Mouse (Mus musculus) liver, adult (tissue): ENCODE measurements around the gene Enoph1.

Source experiments
- GATA4 ChIP-seq: IDR thresholded peaks from 2 replicates; pipeline ENCODE4 v1.6.1; 2014; ENCODE audit warnings: mild to moderate bottlenecking, low read length; ENCODE audit not compliant: insufficient replicate concordance

The Enoph1 gene

DNA sequence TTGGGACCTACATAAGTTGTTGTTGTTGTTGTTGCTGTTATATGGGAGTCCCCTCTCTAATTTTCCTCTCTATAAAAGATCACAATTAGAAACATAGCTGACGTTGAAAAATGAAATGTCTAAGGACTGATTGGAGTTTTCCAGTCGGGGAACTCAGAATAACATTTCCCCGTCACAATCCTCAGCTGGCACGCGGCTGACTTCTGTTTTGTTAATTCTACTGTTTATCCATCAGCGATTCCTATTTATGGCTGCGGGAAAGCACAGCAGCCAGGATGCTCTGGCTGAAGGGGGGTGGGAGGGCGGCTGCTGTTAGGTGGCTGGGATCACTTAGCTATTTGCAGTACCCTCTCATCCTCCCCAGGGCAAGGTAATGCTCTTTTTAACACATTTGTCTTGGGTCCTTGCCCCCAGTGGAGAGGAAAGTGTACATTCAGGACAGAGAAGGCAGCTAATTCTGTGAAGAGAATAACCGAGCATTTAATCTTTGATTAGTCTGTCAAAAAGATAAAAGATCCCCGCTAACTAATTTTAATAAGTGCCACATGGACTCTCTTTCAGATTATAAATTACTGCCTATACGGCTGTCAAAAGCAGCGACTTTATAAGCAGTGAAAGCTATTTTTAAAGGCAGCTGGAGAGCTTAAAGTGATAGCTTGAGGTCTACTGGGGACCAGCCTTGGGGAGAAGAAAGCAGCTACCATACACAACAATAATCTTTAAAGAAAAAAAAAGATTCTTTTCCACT lies 50.9 kb downstream of the Enoph1 start:
- no peak for TF ChIP-seq GATA4

- no peak for TF ChIP-seq GATA4
These were observed 51.4 kb downstream of the Enoph1 start for GRCm38 (mm10) chr5:100091263-100091594.

- TF ChIP-seq GATA4 = no peak
These were observed 51.8 kb downstream of the Enoph1 start for GRCm38 (mm10) chr5:100091602-100092001.

DNA sequence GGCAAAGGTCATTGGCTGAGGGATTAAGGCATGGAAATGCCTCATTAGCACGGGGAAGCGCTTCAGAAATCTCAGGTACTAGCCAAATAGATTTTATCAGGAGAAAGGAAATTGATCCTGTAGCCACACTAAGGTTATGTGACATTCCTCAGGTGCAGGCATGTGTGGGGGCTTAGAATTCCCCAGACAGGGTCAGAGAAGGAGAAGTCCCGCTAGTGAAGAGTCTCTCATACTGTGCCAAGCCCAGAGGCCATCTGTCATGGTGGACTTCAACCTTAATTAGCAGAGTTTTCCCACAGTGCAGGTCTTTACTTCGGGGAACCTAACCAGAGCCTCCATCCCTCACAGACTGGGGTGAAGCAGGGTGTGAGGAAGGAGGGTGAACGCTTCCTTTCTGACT lies 57.2 kb downstream of the Enoph1 start:
- no peak for TF ChIP-seq GATA4

- no peak for TF ChIP-seq GATA4
These were observed 58.2 kb downstream of the Enoph1 start for GRCm38 (mm10) chr5:100097967-100098366.

DNA sequence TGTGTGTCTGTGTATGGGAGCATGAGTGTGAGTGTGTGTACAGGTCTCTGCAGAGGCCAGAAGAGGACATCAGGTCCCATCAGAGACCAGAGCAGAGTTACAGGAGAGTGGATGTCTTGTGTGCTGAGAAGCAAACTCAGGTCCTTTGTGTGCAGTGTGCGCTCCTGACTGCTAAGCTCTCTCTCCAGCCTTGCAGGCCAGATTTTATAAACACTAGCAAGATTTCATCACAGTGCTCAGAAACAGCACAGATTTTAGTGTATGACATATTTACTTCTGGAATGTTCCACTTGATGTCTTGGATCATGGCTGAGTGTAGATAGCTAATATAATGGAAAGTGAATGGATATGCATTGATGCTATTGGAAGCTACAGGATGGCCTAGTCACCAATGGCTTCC lies 62.6 kb downstream of the Enoph1 start:
- TF ChIP-seq GATA4 = no peak

DNA sequence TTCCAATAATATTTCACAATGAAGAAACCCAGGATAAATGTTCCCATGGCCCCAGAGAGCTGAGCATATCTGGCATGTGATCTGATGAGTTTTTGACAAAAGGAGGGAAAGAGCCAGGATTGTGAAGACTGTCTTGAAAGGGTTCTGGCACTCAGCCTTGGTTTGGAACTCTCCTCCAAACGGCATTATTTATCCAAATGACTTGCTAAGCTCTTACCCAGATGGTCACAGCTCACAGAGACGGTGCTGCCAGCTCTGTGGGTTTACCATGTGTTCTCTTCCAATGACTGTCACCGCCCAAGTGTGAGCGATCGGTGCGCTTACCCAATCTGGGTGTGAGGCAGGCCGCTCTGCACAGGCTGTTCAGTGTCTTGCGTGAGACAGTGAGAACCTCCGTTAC lies 69.1 kb downstream of the Enoph1 start:
- no peak for TF ChIP-seq GATA4

GRCm38 (mm10) chr5:100109543-100110282 lies 69.9 kb downstream of the Enoph1 start:
- TF ChIP-seq GATA4 = no peak

GRCm38 (mm10) chr5:100110581-100110980 lies 70.8 kb downstream of the Enoph1 start:
- no peak for TF ChIP-seq GATA4

GRCm38 (mm10) chr5:100113403-100113802 lies 73.6 kb downstream of the Enoph1 start:
- TF ChIP-seq GATA4 = no peak
